Mouse (Mus musculus) neural tube, embryonic 12.5 days (tissue): ENCODE data around the gene Atp7b. TPM values are rescaled to one million over a fixed set of nuclear protein-coding genes. Genes with fewer than 3 reads are reported as not detected.

Experiments used
- ATAC-seq: fragments of 200-750 bp; cut with Nextera tagmentation; 2 replicates; pipeline ENCODE4 v1.8.0; 2017; ENCODE audit warnings: low read depth, mild to moderate bottlenecking, moderate TSS enrichment, moderate library complexity; ENCODE audit not compliant: low FRiP score
- H3K27ac ChIP-seq: fragments of 300-500 bp; sonication (generic); 2 replicates; pipeline ENCODE4 v1.5.1; 2016
- H3K27me3 ChIP-seq: fragments of 300-500 bp; sonication (generic); replicated peaks from 2 replicates; pipeline ENCODE4 v1.6.1; 2016; ENCODE audit warnings: mild to moderate bottlenecking
- H3K36me3 ChIP-seq: fragments of 300-500 bp; sonication (generic); 2 replicates; pipeline ENCODE4 v1.6.1; 2016; ENCODE audit warnings: mild to moderate bottlenecking
- H3K4me1 ChIP-seq: fragments of 300-500 bp; sonication (generic); 2 replicates; pipeline ENCODE4 v1.6.1; 2016
- H3K4me2 ChIP-seq: fragments of 300-500 bp; sonication (generic); replicated peaks from 2 replicates; pipeline ENCODE4 v1.6.1; 2016; ENCODE audit warnings: mild to moderate bottlenecking
- H3K4me3 ChIP-seq: fragments of 300-500 bp; sonication (generic); 2 replicates; pipeline ENCODE4 v1.5.1; 2016
- H3K9ac ChIP-seq: fragments of 300-500 bp; sonication (generic); 2 replicates; pipeline ENCODE4 v1.6.1; 2016; ENCODE audit warnings: mild to moderate bottlenecking
- H3K9me3 ChIP-seq: fragments of 300-500 bp; sonication (generic); 2 replicates; pipeline ENCODE4 v1.6.1; 2016; ENCODE audit warnings: mild to moderate bottlenecking
- WGBS: fragments of 180-500 bp; shearing (Covaris S2); methylation state at CpG from one replicate; pipeline ENCODE4 v1.1.7; 2016; 5-methylcytosine and 5-hydroxymethylcytosine counted together
- polyA plus RNA-seq: library from polyadenylated mRNA; unstranded; fragments of >200 nt; fragmentation: Nextera tagmentation; extraction: Ambion mirVana; gene quantifications from 2 replicates; pipeline ENCODE4 v1.2.1, GENCODE M21; 2016

Gene Atp7b
- polyA plus RNA-seq, result 1.5 and 1.7 TPM in 2 replicates

- Histone ChIP-seq H3K27me3 (no peaks in the 10 kb centered on the region), H3K36me3 (peaks cover 7% of the 10 kb centered on the region), H3K4me3 (peak within 1 kb of the TSS; percentile 66), H3K9ac (peak within 1 kb of the TSS; percentile 66), H3K4me2 (peak within 1 kb of the TSS; percentile 85), H3K4me1 (peaks cover 7% of the 10 kb centered on the region; the same call in 1 of the 2 replicates), H3K27ac (no peak within 1 kb of the TSS), H3K9me3 (no peaks in the 10 kb centered on the region)
- ATAC-seq, result peak; percentile 93
- under 1% methylated on average over 37 of the region's 46 CpGs for WGBS
Observed at GRCm38 (mm10) chr8:22059821-22060445, at the start of gene Atp7b. Gene Atp7b, minus strand, starts transcription at chr8:22060305.

GRCm38 (mm10) chr8:22107020-22107419, 46.9 kb upstream of the Atp7b start:
- Histone ChIP-seq H3K4me1 (no peaks in the 10 kb centered on the region), H3K9me3 (no peaks in the 10 kb centered on the region), H3K27me3 (no peaks in the 10 kb centered on the region), H3K36me3 (no peaks in the 10 kb centered on the region), H3K4me2 (no peak overlapping the region), H3K27ac (no peak overlapping the region), H3K4me3 (no peak overlapping the region), H3K9ac (no peak overlapping the region)
- no peak for ATAC-seq
- 80% methylated on average over 4 of the region's 4 CpGs for WGBS

- ATAC-seq, result peak; percentile 44; the same call in 1 of the 2 replicates
Observed at GRCm38 (mm10) chr8:22091568-22091967, 31.5 kb upstream of the Atp7b start.

GRCm38 (mm10) chr8:22089226-22089625, 29.1 kb upstream of the Atp7b start:
- whole genome bisulfite sequencing, result 89% methylated on average over 4 of the region's 4 CpGs
- H3K27me3 ChIP-seq, result no peaks in the 10 kb centered on the region
- H3K9ac ChIP-seq, result no peak overlapping the region
- no peak overlapping the region for H3K4me2 ChIP-seq
- no peaks in the 10 kb centered on the region for H3K9me3 ChIP-seq
- no peak overlapping the region for H3K4me3 ChIP-seq
- ATAC-seq, result no peak
- no peak overlapping the region for H3K27ac ChIP-seq
- H3K4me1 ChIP-seq, result no peaks in the 10 kb centered on the region
- no peaks in the 10 kb centered on the region for H3K36me3 ChIP-seq

More at GRCm38 (mm10) chr8:22091568-22091967, 31.5 kb upstream of the Atp7b start:
- Histone ChIP-seq H3K27me3 (no peaks in the 10 kb centered on the region), H3K4me3 (no peak overlapping the region), H3K9me3 (no peaks in the 10 kb centered on the region), H3K4me2 (no peak overlapping the region), H3K27ac (no peak overlapping the region), H3K36me3 (no peaks in the 10 kb centered on the region), H3K9ac (no peak overlapping the region), H3K4me1 (no peaks in the 10 kb centered on the region)
- WGBS, result 51% methylated on average over 8 of the region's 8 CpGs

GRCm38 (mm10) chr8:22079313-22080007, 19.4 kb upstream of the Atp7b start:
- Histone ChIP-seq H3K4me2 (no peak overlapping the region), H3K9me3 (no peaks in the 10 kb centered on the region), H3K36me3 (no peaks in the 10 kb centered on the region), H3K27me3 (no peaks in the 10 kb centered on the region), H3K4me3 (no peak overlapping the region), H3K27ac (no peak overlapping the region), H3K4me1 (no peaks in the 10 kb centered on the region), H3K9ac (no peak overlapping the region)
- WGBS, result 88% methylated on average over 9 of the region's 9 CpGs
- ATAC-seq, result no peak

DNA sequence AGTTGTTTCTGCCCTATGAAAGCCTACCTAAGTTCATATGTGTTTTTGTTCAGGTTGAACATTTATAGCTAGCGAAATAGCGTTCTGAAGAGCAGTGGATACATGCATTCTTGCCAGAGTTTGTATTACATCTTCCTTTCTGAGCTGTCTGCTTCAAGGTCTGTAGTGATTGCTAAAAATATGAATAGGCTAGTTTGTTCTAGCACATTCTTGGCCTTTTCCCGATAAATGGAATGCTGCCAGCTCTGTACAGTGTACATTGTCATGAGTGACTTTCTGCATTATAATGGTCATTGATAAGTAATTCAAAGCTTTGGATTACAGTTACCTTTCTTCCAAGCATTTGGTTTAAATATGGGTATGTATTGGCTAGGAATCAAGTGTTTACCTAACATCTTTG, 1.0 kb upstream of the Atp7b start:
- ATAC-seq, result no peak
- Histone ChIP-seq H3K4me3 (peak overlapping the region; percentile 66), H3K9me3 (no peaks in the 10 kb centered on the region), H3K9ac (0 out of 2 replicates have a peak overlapping the region, but pooled peaks have one; percentile 45), H3K4me2 (peak overlapping the region; percentile 85), H3K36me3 (peaks cover 19% of the 10 kb centered on the region), H3K27ac (no peak overlapping the region), H3K4me1 (peaks cover 7% of the 10 kb centered on the region; the same call in 1 of the 2 replicates), H3K27me3 (no peaks in the 10 kb centered on the region)
- WGBS, result 6% methylated on average over 3 of the region's 3 CpGs

GRCm38 (mm10) chr8:22060446-22060889, 363 bp upstream of the Atp7b start, which contains the start of gene Alg11:
Gene Alg11, plus strand, starts transcription at chr8:22060721.
- peak within 1 kb of the TSS; percentile 66 for H3K4me3 ChIP-seq
- H3K4me2 ChIP-seq, result peak within 1 kb of the TSS; percentile 85
- no peaks in the 10 kb centered on the region for H3K27me3 ChIP-seq
- under 1% methylated on average over 36 of the region's 36 CpGs for WGBS
- ATAC-seq, result peak; percentile 100
- H3K9ac ChIP-seq, result peak within 1 kb of the TSS; percentile 66
- peaks cover 13% of the 10 kb centered on the region for H3K36me3 ChIP-seq
- no peak within 1 kb of the TSS for H3K27ac ChIP-seq
- H3K4me1 ChIP-seq, result peaks cover 7% of the 10 kb centered on the region; the same call in 1 of the 2 replicates
- H3K9me3 ChIP-seq, result no peaks in the 10 kb centered on the region

GRCm38 (mm10) chr8:22059153-22059738, 859 bp downstream of the Atp7b start:
- Histone ChIP-seq H3K4me1 (peaks cover 7% of the 10 kb centered on the region; the same call in 1 of the 2 replicates), H3K4me2 (peak overlapping the region; percentile 85), H3K27me3 (no peaks in the 10 kb centered on the region), H3K36me3 (peaks cover 2% of the 10 kb centered on the region; the same call in 1 of the 2 replicates), H3K9ac (peak overlapping the region; percentile 66; the same call in 1 of the 2 replicates), H3K4me3 (peak overlapping the region; percentile 66), H3K9me3 (no peaks in the 10 kb centered on the region), H3K27ac (no peak overlapping the region)
- WGBS, result 39% methylated on average over 11 of the region's 11 CpGs
- ATAC-seq, result 0 out of 2 replicates have a peak, but pooled peaks have one; percentile 0

- WGBS, result 83% methylated on average over 9 of the region's 9 CpGs
- no peak overlapping the region for H3K27ac ChIP-seq
- no peak for ATAC-seq
- no peaks in the 10 kb centered on the region for H3K27me3 ChIP-seq
- no peak overlapping the region for H3K9ac ChIP-seq
- no peak overlapping the region for H3K4me3 ChIP-seq
- H3K9me3 ChIP-seq, result no peaks in the 10 kb centered on the region
- peaks cover 7% of the 10 kb centered on the region; the same call in 1 of the 2 replicates for H3K4me1 ChIP-seq
- H3K36me3 ChIP-seq, result no peaks in the 10 kb centered on the region
- H3K4me2 ChIP-seq, result no peak overlapping the region
Observed at GRCm38 (mm10) chr8:22058368-22058767, 1.7 kb downstream of the Atp7b start.

GRCm38 (mm10) chr8:22056850-22057249, 3.3 kb downstream of the Atp7b start:
- Histone ChIP-seq H3K9me3 (no peaks in the 10 kb centered on the region), H3K36me3 (no peaks in the 10 kb centered on the region), H3K4me1 (peaks cover 7% of the 10 kb centered on the region; the same call in 1 of the 2 replicates), H3K9ac (no peak overlapping the region), H3K4me2 (no peak overlapping the region), H3K27ac (no peak overlapping the region), H3K27me3 (no peaks in the 10 kb centered on the region), H3K4me3 (no peak overlapping the region)
- ATAC-seq, result no peak
- 88% methylated on average over 3 of the region's 3 CpGs for WGBS

DNA sequence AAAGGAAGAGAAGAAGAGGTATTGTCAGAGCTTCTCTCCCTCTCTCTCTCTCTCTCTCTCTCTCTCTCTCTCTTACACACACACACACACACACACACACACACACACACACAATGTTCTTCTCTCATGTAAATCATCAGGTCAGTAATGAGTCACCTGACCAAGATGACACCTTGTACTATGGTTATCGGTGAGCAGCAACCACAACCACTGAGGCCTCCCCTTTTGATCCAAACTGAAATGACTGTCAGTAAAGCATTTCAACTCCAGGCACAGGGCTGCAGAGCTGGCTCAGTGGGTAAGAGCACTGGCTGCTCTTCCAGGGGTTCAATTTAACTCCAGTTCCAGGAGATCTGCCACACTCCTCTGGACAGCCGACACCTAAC, 4.6 kb downstream of the Atp7b start:
- Histone ChIP-seq H3K4me3 (no peak overlapping the region), H3K4me2 (no peak overlapping the region), H3K27ac (no peak overlapping the region), H3K9ac (no peak overlapping the region), H3K27me3 (no peaks in the 10 kb centered on the region), H3K9me3 (no peaks in the 10 kb centered on the region), H3K4me1 (peaks cover 3% of the 10 kb centered on the region; the same call in 1 of the 2 replicates), H3K36me3 (no peaks in the 10 kb centered on the region)
- 94% methylated on average over 2 of the region's 2 CpGs for WGBS
- no peak for ATAC-seq
